Mouse (Mus musculus) lung, embryonic 15.5 days (tissue): ENCODE results near the gene Pxt1. TPM values are rescaled to one million over a fixed set of nuclear protein-coding genes. Genes with fewer than 3 reads are reported as not detected.
A peak's percentile ranks its signal among the peaks of the same experiment; 100 is the strongest.
"Not testable (repeated sequence)": the region's sequence is repeated elsewhere in the genome, so short reads cannot be mapped to it uniquely, and the experiment has no call there.

ENCODE experiments used
- ATAC-seq: fragments of 200-750 bp; cut with Nextera tagmentation; 2 replicates; pipeline ENCODE4 v1.8.0; 2017; ENCODE audit warnings: moderate number of reproducible peaks, borderline replicate concordance; ENCODE audit not compliant: low FRiP score, low TSS enrichment; ENCODE audit errors: extremely low read depth
- H3K27ac ChIP-seq: fragments of 300-500 bp; sonication (generic); 2 replicates; pipeline ENCODE4 v1.5.1; 2015; ENCODE audit warnings: moderate library complexity, mild to moderate bottlenecking, inconsistent platforms
- H3K27me3 ChIP-seq: fragments of 300-500 bp; sonication (generic); 2 replicates; pipeline ENCODE4 v1.6.1; 2015; ENCODE audit warnings: inconsistent platforms
- H3K36me3 ChIP-seq: fragments of 300-500 bp; sonication (generic); 2 replicates; pipeline ENCODE4 v1.6.1; 2015; ENCODE audit warnings: inconsistent platforms
- H3K4me1 ChIP-seq: fragments of 300-500 bp; sonication (generic); 2 replicates; pipeline ENCODE4 v1.6.1; 2015; ENCODE audit warnings: inconsistent platforms
- H3K4me2 ChIP-seq: fragments of 300-500 bp; sonication (generic); 2 replicates; pipeline ENCODE4 v1.6.1; 2015; ENCODE audit warnings: inconsistent platforms, mild to moderate bottlenecking, moderate library complexity
- H3K4me3 ChIP-seq: fragments of 300-500 bp; sonication (generic); 2 replicates; pipeline ENCODE4 v1.5.1; 2015; ENCODE audit warnings: mild to moderate bottlenecking, inconsistent platforms
- H3K9ac ChIP-seq: fragments of 300-500 bp; sonication (generic); 2 replicates; pipeline ENCODE4 v1.6.1; 2015; ENCODE audit warnings: inconsistent platforms
- H3K9me3 ChIP-seq: fragments of 300-500 bp; sonication (generic); 2 replicates; pipeline ENCODE4 v1.6.1; 2016; ENCODE audit warnings: inconsistent platforms
- WGBS: fragments of 180-500 bp; shearing (Covaris S2); methylation state at CpG from one replicate; pipeline ENCODE4 v1.1.7; 2015; 5-methylcytosine and 5-hydroxymethylcytosine counted together
- polyA plus RNA-seq: library from polyadenylated mRNA; unstranded; fragments of >200 nt; fragmentation: Nextera tagmentation; extraction: Ambion mirVana; gene quantifications from 2 replicates; pipeline ENCODE4 v1.2.1, GENCODE M21; 2015

Gene Pxt1
- 0.15 TPM in 1 of 2 replicates, not detected in the other for polyA plus RNA-seq

GRCm38 (mm10) chr17:28943740-28944139 lies at the start of gene Pxt1:
Pxt1 (minus strand) TSS chr17:28943840.
- Histone ChIP-seq H3K4me3 (no peak within 1 kb of the TSS), H3K27me3 (no peaks in the 10 kb centered on the region), H3K4me1 (no peaks in the 10 kb centered on the region), H3K9ac (no peak within 1 kb of the TSS), H3K4me2 (no peak within 1 kb of the TSS), H3K27ac (no peak within 1 kb of the TSS), H3K9me3 (no peaks in the 10 kb centered on the region; the same call in 1 of the 2 replicates), H3K36me3 (no peaks in the 10 kb centered on the region)
- WGBS, result 78% methylated on average over 7 of the region's 7 CpGs
- no peak for ATAC-seq

- H3K36me3 ChIP-seq, result peaks cover 52% of the 10 kb centered on the region
- WGBS, result 93% methylated on average over 1 of the region's 1 CpGs
- not testable (repeated sequence) for H3K27me3 ChIP-seq
Observed at GRCm38 (mm10) chr17:28993004-28993403, 49.4 kb upstream of the Pxt1 start.

GRCm38 (mm10) chr17:28992105-28992504 lies 48.5 kb upstream of the Pxt1 start:
- no peak for ATAC-seq
- Histone ChIP-seq H3K4me1 (peaks cover 12% of the 10 kb centered on the region), H3K27ac (peak overlapping the region; percentile 60; the same call in 1 of the 2 replicates), H3K4me2 (no peak overlapping the region), H3K27me3 (no peaks in the 10 kb centered on the region), H3K9ac (no peak overlapping the region), H3K9me3 (no peaks in the 10 kb centered on the region), H3K36me3 (peaks cover 53% of the 10 kb centered on the region), H3K4me3 (no peak overlapping the region)
- 38% methylated on average over 7 of the region's 7 CpGs for WGBS

More at GRCm38 (mm10) chr17:28993004-28993403, 49.4 kb upstream of the Pxt1 start:
- H3K9me3 ChIP-seq, ATAC-seq, H3K4me3 ChIP-seq, H3K27ac ChIP-seq, H3K9ac ChIP-seq, H3K4me2 ChIP-seq: not testable (repeated sequence)
- peaks cover 12% of the 10 kb centered on the region for H3K4me1 ChIP-seq

DNA sequence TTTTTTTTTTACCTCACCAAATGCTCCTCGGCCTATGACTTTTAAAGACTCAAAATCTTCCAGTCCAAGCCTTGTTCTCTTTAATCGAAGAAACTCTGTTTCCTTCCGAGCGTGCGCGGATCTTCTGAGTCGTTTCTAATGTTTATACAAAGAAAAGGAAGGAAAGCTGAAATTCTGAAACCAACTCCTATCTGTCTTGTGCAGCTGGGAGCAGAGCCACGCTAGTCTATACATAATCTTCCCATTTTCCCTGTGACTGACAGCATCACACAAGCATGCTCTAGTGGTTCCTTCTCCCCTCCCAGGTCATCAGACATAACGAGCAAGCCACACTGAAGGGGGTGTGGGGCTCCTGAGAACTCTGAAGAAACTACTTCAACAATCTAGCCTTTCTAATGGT lies 47.6 kb upstream of the Pxt1 start:
- no peak overlapping the region for H3K9ac ChIP-seq
- H3K36me3 ChIP-seq, result peaks cover 56% of the 10 kb centered on the region
- H3K4me2 ChIP-seq, result no peak overlapping the region
- no peaks in the 10 kb centered on the region for H3K27me3 ChIP-seq
- WGBS, result 53% methylated on average over 9 of the region's 9 CpGs
- no peaks in the 10 kb centered on the region for H3K9me3 ChIP-seq
- peak overlapping the region; percentile 60 for H3K27ac ChIP-seq
- no peak overlapping the region for H3K4me3 ChIP-seq
- peaks cover 12% of the 10 kb centered on the region for H3K4me1 ChIP-seq
- no peak for ATAC-seq

GRCm38 (mm10) chr17:28990060-28990459 lies 46.4 kb upstream of the Pxt1 start:
- no peak overlapping the region for H3K4me3 ChIP-seq
- no peaks in the 10 kb centered on the region for H3K9me3 ChIP-seq
- no peak overlapping the region for H3K27ac ChIP-seq
- ATAC-seq, result no peak
- H3K4me2 ChIP-seq, result no peak overlapping the region
- H3K27me3 ChIP-seq, result no peaks in the 10 kb centered on the region
- no peak overlapping the region for H3K9ac ChIP-seq
- 75% methylated on average over 4 of the region's 4 CpGs for WGBS
- H3K36me3 ChIP-seq, result peaks cover 68% of the 10 kb centered on the region
- peaks cover 12% of the 10 kb centered on the region for H3K4me1 ChIP-seq

GRCm38 (mm10) chr17:28988996-28989395 lies 45.4 kb upstream of the Pxt1 start:
- Histone ChIP-seq H3K4me3 (no peak overlapping the region), H3K9ac (no peak overlapping the region), H3K36me3 (peaks cover 71% of the 10 kb centered on the region), H3K4me2 (no peak overlapping the region), H3K27me3 (no peaks in the 10 kb centered on the region), H3K4me1 (peaks cover 9% of the 10 kb centered on the region), H3K9me3 (no peaks in the 10 kb centered on the region), H3K27ac (no peak overlapping the region)
- no peak for ATAC-seq
- 76% methylated on average over 3 of the region's 3 CpGs for WGBS

GRCm38 (mm10) chr17:28988291-28988690 lies 44.7 kb upstream of the Pxt1 start:
- Histone ChIP-seq H3K4me3 (no peak overlapping the region), H3K27ac (no peak overlapping the region), H3K4me2 (no peak overlapping the region), H3K36me3 (peaks cover 75% of the 10 kb centered on the region), H3K4me1 (peaks cover 9% of the 10 kb centered on the region), H3K27me3 (no peaks in the 10 kb centered on the region), H3K9ac (no peak overlapping the region), H3K9me3 (no peaks in the 10 kb centered on the region)
- no peak for ATAC-seq
- WGBS, result 72% methylated on average over 4 of the region's 4 CpGs

DNA sequence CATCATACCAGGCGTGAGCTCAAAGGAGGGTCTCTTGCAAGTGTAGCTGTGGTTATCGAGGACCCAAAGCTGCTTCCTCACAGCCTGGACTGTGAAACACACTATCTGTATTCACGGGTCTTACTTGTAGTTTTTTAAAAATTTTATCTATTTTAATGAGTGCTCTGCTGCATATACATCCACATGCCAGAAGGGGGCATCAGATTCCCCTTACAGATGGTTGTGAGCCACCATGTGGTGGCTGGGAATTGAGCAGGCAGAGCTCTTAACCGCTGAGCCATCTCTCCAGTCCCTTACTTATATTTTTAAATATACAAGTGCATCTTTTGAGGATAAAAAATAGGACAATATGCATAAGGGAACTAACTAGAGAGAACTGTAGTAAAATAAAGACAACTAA lies 44.1 kb upstream of the Pxt1 start:
- Histone ChIP-seq H3K27me3 (no peaks in the 10 kb centered on the region), H3K4me1 (peaks cover 9% of the 10 kb centered on the region), H3K9me3 (no peaks in the 10 kb centered on the region), H3K4me3 (no peak overlapping the region), H3K4me2 (no peak overlapping the region), H3K27ac (no peak overlapping the region), H3K36me3 (peaks cover 78% of the 10 kb centered on the region), H3K9ac (no peak overlapping the region)
- 61% methylated on average over 4 of the region's 4 CpGs for WGBS
- no peak for ATAC-seq

- no peak overlapping the region for H3K4me3 ChIP-seq
- no peaks in the 10 kb centered on the region for H3K9me3 ChIP-seq
- no peak overlapping the region for H3K4me2 ChIP-seq
- H3K36me3 ChIP-seq, result peaks cover 80% of the 10 kb centered on the region
- H3K9ac ChIP-seq, result no peak overlapping the region
- no peak for ATAC-seq
- no peaks in the 10 kb centered on the region for H3K27me3 ChIP-seq
- H3K27ac ChIP-seq, result no peak overlapping the region
- H3K4me1 ChIP-seq, result peaks cover 5% of the 10 kb centered on the region
Observed at GRCm38 (mm10) chr17:28986833-28987232, 43.2 kb upstream of the Pxt1 start.

DNA sequence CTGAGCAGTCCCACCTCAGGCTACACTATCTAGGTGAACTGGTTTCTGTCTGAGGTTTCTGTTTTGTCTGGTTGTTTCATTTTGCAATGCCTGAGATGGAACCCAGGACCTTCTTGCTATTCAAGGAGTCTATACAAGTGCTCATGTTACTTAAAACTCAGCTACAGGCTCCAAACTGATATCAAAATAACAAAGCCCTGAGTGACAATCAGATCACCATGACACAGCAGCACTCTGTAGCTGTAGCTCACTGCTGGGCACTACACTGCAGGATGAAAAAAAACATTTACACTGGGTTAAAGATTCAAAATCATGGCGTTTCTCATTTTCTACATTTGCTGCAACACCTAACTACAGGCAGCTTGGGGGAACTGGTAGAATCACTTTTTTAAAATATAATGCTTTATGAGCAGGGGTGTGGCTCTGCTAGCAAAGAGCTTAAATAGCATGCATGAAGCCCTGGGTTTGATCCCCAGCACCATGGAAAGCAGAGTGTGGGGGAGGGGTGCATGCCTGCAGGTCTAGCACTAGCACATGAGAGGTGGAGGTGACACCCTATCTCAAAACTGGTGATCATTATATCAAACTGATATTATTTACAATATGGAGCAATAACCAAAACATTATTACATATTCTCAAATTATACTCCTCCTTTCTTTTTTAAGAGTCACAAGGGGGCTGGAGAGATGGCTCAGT lies 41.2 kb upstream of the Pxt1 start:
- WGBS, result 81% methylated on average over 1 of the region's 1 CpGs
- no peaks in the 10 kb centered on the region for H3K27me3 ChIP-seq
- peaks cover 79% of the 10 kb centered on the region for H3K36me3 ChIP-seq
- H3K9ac ChIP-seq, result no peak overlapping the region
- no peaks in the 10 kb centered on the region for H3K9me3 ChIP-seq
- H3K4me3 ChIP-seq, result no peak overlapping the region
- ATAC-seq, result no peak
- H3K27ac ChIP-seq, result no peak overlapping the region
- no peaks in the 10 kb centered on the region for H3K4me1 ChIP-seq
- H3K4me2 ChIP-seq, result no peak overlapping the region

DNA sequence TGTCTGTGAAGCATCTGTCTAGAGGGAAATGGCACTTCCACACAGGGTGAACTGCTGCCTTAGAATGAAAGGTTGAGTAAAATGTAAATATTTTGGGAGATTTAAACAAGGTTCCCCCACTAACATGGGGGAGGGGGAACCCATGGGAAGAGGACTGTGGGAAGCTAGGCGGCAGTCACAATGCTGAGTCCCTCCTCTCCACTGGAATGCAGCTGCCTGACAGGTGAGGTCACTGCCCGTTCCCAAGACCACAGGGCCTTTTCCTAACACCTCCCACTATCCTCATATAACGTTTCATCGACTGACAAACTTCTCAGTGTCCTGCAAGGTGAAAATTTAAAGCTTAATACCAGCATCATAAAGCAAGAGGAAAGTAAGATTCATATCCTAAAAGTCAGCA lies 39.0 kb upstream of the Pxt1 start:
- H3K27ac ChIP-seq, result no peak overlapping the region
- H3K4me3 ChIP-seq, result no peak overlapping the region
- no peak overlapping the region for H3K9ac ChIP-seq
- 8% methylated on average over 4 of the region's 4 CpGs for WGBS
- no peaks in the 10 kb centered on the region for H3K4me1 ChIP-seq
- H3K4me2 ChIP-seq, result no peak overlapping the region
- H3K36me3 ChIP-seq, result peaks cover 76% of the 10 kb centered on the region
- H3K27me3 ChIP-seq, result no peaks in the 10 kb centered on the region
- H3K9me3 ChIP-seq, result no peaks in the 10 kb centered on the region
- no peak for ATAC-seq

GRCm38 (mm10) chr17:28981081-28981480 lies 37.4 kb upstream of the Pxt1 start:
- no peaks in the 10 kb centered on the region for H3K9me3 ChIP-seq
- H3K4me3 ChIP-seq, result no peak overlapping the region
- H3K27ac ChIP-seq, result no peak overlapping the region
- H3K27me3 ChIP-seq, result no peaks in the 10 kb centered on the region
- WGBS, result 82% methylated on average over 4 of the region's 4 CpGs
- no peak for ATAC-seq
- no peak overlapping the region for H3K9ac ChIP-seq
- no peaks in the 10 kb centered on the region for H3K4me1 ChIP-seq
- no peak overlapping the region for H3K4me2 ChIP-seq
- H3K36me3 ChIP-seq, result peaks cover 73% of the 10 kb centered on the region
